Mouse (Mus musculus): ENCODE data around the gene Auts2. TPM values are rescaled to one million over a fixed set of nuclear protein-coding genes. Genes with fewer than 3 reads are reported as not detected.

Gene Auts2
- polyA plus RNA-seq, 1 experiment = 9.2 TPM

DNA sequence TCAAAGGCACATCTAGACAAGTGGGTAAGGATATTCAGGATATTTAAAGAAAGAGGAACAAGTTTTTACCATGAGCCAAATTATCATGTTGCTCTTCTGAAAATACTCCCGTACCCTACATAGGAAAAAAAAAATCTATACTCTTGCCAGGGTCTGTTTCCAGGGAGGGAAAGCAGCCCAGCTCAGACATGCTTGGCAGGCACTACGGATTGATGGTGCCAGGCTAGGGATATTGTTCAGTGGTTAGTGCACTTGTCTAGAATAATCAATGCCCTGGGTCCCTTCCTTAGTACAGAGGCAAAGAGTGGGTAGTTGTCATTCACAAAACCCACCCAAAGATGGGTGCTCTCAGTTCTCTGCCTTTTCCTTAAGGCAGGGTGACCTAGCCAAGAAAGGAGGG, 90.8 kb downstream of the Auts2 start:
- TF ChIP-seq POLR2A (IDR thresholded peaks at IDR 0.05; ENCODE audit: low read depth, low read length) (no peak), CTCF (conservative IDR thresholded peaks at IDR 0.05; ENCODE audit: insufficient read depth, insufficient read length, low read depth, low read length) (no peak)
- no peaks in the 10 kb centered on the region for H3K36me3 ChIP-seq (ENCODE audit: control insufficient read depth, insufficient read depth, low read length)
- WGBS = 89% methylated on average over 2 of the region's 2 CpGs
- H3K27me3 ChIP-seq (replicated peaks; ENCODE audit: control insufficient read depth, insufficient read depth, low read length) = no peaks in the 10 kb centered on the region
- no peak overlapping the region for H3K4me3 ChIP-seq (ENCODE audit: insufficient read depth, low read depth, low read length)
- DNase-seq = no peak
- no peaks in the 10 kb centered on the region for H3K4me1 ChIP-seq (ENCODE audit: control insufficient read depth, insufficient read depth, low read length)
- H3K27ac ChIP-seq (ENCODE audit: insufficient read depth, low read depth, low read length) = no peak overlapping the region

DNA sequence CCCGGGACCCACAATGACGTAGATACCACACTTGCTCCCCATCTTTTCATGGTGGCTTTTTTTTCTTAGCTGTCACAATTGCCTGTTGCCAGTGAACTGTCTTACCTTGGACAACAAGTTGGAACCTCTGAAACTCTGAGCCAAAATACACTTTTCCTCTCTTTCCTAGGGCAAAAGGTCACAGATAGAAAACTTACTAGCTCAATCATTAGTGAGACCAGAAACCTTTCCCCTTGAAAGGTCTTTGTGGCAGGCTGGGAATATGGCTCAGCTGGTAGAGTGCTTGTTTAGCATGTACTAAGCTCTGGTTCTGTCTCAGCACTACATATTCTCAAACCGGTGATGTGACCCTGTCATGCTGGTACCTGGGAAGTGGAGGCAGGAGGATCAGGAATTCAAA, 93.1 kb downstream of the Auts2 start:
- no peaks in the 10 kb centered on the region for H3K4me1 ChIP-seq (ENCODE audit: control insufficient read depth, insufficient read depth, low read length)
- H3K4me3 ChIP-seq (ENCODE audit: insufficient read depth, low read depth, low read length) = no peak overlapping the region
- no peak overlapping the region for H3K27ac ChIP-seq (ENCODE audit: insufficient read depth, low read depth, low read length)
- no peak for DNase-seq
- H3K36me3 ChIP-seq (ENCODE audit: control insufficient read depth, insufficient read depth, low read length) = no peaks in the 10 kb centered on the region
- no peak for TF ChIP-seq POLR2A (IDR thresholded peaks at IDR 0.05; ENCODE audit: low read depth, low read length)
- TF ChIP-seq CTCF (conservative IDR thresholded peaks at IDR 0.05; ENCODE audit: insufficient read depth, insufficient read length, low read depth, low read length) = no peak
- 98% methylated on average over 3 of the region's 3 CpGs for WGBS
- H3K27me3 ChIP-seq (replicated peaks; ENCODE audit: control insufficient read depth, insufficient read depth, low read length) = no peaks in the 10 kb centered on the region

DNA sequence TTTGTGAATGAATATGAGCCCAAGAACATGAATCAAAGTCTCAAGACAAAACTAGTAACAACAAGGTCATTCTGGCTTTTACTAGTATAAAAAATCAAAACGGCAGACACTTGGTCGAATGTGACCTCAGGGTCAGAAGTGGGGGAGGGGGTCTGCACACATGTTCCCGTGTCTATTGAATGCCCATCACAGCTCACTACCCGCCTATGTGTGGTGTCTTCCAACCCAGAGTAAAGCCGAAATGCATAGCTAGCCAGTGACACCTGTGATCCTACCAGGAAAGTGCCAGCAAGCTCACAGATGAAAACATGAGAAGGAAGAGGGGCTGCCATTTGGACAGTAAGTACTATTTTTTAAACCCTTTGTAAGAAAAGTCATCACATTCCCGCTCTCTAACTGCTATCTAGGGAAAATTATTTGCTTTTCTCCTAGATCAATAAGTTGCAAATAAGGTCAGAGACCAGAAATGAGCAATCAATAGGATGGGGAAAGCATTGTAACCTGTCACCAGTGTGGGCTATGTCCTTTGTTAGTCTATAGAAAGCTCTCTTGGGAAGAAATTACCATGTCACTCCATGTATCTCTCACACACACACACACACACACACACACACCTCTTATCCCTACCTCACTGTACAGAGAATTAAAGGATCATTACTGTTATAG, 94.6 kb downstream of the Auts2 start:
- H3K4me3 ChIP-seq (ENCODE audit: insufficient read depth, low read depth, low read length) = no peak overlapping the region
- WGBS = 67% methylated on average over 6 of the region's 6 CpGs
- H3K27ac ChIP-seq (ENCODE audit: insufficient read depth, low read depth, low read length) = no peak overlapping the region
- H3K36me3 ChIP-seq (ENCODE audit: control insufficient read depth, insufficient read depth, low read length) = no peaks in the 10 kb centered on the region
- no peak for DNase-seq
- no peaks in the 10 kb centered on the region for H3K27me3 ChIP-seq (replicated peaks; ENCODE audit: control insufficient read depth, insufficient read depth, low read length)
- no peaks in the 10 kb centered on the region for H3K4me1 ChIP-seq (ENCODE audit: control insufficient read depth, insufficient read depth, low read length)
- TF ChIP-seq POLR2A (IDR thresholded peaks at IDR 0.05; ENCODE audit: low read depth, low read length) (no peak), CTCF (conservative IDR thresholded peaks at IDR 0.05; ENCODE audit: insufficient read depth, insufficient read length, low read depth, low read length) (no peak)

DNA sequence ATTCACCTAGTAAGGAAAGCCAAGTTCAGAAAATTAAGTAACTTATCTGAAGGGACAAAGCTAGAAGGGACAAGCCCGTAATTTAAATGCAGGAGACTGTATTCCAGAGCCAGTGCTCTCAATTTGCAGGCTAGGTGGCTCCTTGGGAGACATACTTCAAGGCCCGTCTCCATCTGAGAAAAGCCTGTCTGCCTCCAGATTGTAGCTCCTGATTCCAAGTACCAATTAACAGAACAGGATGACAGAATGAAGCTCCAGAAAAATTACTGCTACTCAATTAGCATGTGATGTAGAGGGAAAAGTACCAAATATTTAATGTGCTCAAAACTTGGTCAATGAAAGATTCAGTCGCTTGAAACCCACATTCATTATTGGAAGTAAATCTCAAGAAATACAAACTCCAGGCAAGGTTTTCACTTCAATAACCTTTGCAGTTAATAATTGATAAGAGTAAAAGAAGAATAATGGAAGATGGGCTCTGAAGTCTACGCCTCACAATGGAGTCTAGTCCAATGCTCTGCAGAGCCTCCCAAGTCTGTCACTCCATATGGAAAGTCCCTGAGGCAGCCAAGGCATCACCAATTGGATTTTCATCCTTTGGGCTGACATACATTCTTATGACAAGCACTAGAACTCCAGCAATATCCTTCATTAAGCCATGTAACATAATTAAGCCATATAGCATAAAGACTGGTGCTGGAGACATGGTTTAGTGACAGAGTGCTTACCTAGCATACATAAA, 97.8 kb downstream of the Auts2 start:
- TF ChIP-seq POLR2A (IDR thresholded peaks at IDR 0.05; ENCODE audit: low read depth, low read length) (no peak), CTCF (conservative IDR thresholded peaks at IDR 0.05; ENCODE audit: insufficient read depth, insufficient read length, low read depth, low read length) (no peak)
- no peaks in the 10 kb centered on the region for H3K36me3 ChIP-seq (ENCODE audit: control insufficient read depth, insufficient read depth, low read length)
- H3K4me1 ChIP-seq (ENCODE audit: control insufficient read depth, insufficient read depth, low read length) = no peaks in the 10 kb centered on the region
- 77% methylated on average over 4 of the region's 4 CpGs for WGBS
- DNase-seq = no peak
- H3K27ac ChIP-seq (ENCODE audit: insufficient read depth, low read depth, low read length) = no peak overlapping the region
- no peak overlapping the region for H3K4me3 ChIP-seq (ENCODE audit: insufficient read depth, low read depth, low read length)
- H3K27me3 ChIP-seq (replicated peaks; ENCODE audit: control insufficient read depth, insufficient read depth, low read length) = no peaks in the 10 kb centered on the region

DNA sequence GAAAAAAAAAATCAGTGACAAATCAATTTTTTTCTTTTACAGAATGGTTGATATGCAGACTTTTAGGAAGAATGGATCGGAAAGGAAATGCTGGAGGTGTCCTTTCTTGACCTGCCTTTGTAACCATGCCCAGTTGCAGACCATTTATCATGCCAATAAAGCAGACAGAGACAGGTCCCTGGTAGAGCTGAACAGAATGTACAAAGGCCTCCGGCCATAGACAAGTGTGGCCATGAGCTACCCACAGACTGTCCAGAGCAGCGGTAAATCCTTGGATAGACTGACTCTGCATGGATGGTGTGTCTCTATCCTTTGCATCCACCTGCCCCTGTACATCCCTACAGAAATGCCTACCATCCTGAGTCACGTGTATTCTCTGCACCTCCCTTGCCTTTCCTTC, 100.2 kb downstream of the Auts2 start:
- H3K36me3 ChIP-seq (ENCODE audit: control insufficient read depth, insufficient read depth, low read length) = no peaks in the 10 kb centered on the region
- TF ChIP-seq CTCF (conservative IDR thresholded peaks at IDR 0.05; ENCODE audit: insufficient read depth, insufficient read length, low read depth, low read length) = no peak
- no peak for TF ChIP-seq POLR2A (IDR thresholded peaks at IDR 0.05; ENCODE audit: low read depth, low read length)
- no peak overlapping the region for H3K4me3 ChIP-seq (ENCODE audit: insufficient read depth, low read depth, low read length)
- H3K27me3 ChIP-seq (replicated peaks; ENCODE audit: control insufficient read depth, insufficient read depth, low read length) = no peaks in the 10 kb centered on the region
- DNase-seq = no peak
- 87% methylated on average over 4 of the region's 4 CpGs for WGBS
- H3K4me1 ChIP-seq (ENCODE audit: control insufficient read depth, insufficient read depth, low read length) = no peaks in the 10 kb centered on the region
- no peak overlapping the region for H3K27ac ChIP-seq (ENCODE audit: insufficient read depth, low read depth, low read length)

DNA sequence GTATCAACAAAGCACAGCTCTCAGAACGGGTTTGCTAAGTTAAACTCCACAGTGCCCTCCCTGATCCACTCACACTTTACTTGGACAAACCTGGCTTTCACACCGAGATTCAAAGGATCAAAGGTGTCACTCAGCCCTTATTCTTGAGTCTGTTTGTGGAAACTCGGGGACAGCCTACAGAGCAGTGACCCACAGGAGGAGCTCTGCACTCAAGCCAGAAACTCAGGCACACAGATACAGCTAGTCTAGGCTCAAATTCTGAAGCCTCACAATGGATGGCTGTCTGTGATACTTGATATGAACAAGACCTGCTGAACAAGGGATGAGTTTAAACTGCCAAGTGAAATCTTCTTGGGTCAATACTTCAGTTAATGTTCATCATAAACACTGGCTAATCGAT, 104.7 kb downstream of the Auts2 start:
- no peaks in the 10 kb centered on the region for H3K36me3 ChIP-seq (ENCODE audit: control insufficient read depth, insufficient read depth, low read length)
- WGBS = 54% methylated on average over 4 of the region's 4 CpGs
- no peak overlapping the region for H3K27ac ChIP-seq (ENCODE audit: insufficient read depth, low read depth, low read length)
- H3K4me3 ChIP-seq (ENCODE audit: insufficient read depth, low read depth, low read length) = no peak overlapping the region
- no peak for TF ChIP-seq CTCF (conservative IDR thresholded peaks at IDR 0.05; ENCODE audit: insufficient read depth, insufficient read length, low read depth, low read length)
- DNase-seq = no peak
- no peaks in the 10 kb centered on the region for H3K27me3 ChIP-seq (replicated peaks; ENCODE audit: control insufficient read depth, insufficient read depth, low read length)
- H3K4me1 ChIP-seq (ENCODE audit: control insufficient read depth, insufficient read depth, low read length) = no peaks in the 10 kb centered on the region

DNA sequence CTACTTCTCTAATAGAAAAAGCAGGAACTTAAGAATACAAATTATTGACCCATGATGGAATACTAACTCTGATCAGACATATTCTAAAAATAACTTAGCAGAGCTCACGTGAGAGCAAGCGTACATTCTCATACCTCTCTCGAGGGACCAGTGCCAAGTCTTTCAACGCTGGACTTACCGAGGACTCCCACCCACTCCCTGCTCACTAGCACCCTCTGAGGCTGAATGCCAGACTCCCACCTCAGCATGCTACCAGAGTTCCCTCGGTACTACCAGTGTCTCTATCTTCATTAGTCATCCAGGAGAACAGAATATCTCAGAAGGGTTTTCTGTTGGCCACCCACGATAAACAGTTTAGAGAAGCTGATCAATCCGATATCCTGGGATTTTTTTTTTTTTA, 105.2 kb downstream of the Auts2 start:
- no peak for TF ChIP-seq POLR2A (IDR thresholded peaks at IDR 0.05; ENCODE audit: low read depth, low read length)
- TF ChIP-seq CTCF (conservative IDR thresholded peaks at IDR 0.05; ENCODE audit: insufficient read depth, insufficient read length, low read depth, low read length) = no peak
- DNase-seq = no peak

More for the DNA sequence above, 105.2 kb downstream of the Auts2 start:
- 32% methylated on average over 8 of the region's 8 CpGs for WGBS
- H3K4me1 ChIP-seq (ENCODE audit: control insufficient read depth, insufficient read depth, low read length) = no peaks in the 10 kb centered on the region
- H3K4me3 ChIP-seq (ENCODE audit: insufficient read depth, low read depth, low read length) = no peak overlapping the region
- H3K27ac ChIP-seq (ENCODE audit: insufficient read depth, low read depth, low read length) = no peak overlapping the region
- H3K36me3 ChIP-seq (ENCODE audit: control insufficient read depth, insufficient read depth, low read length) = no peaks in the 10 kb centered on the region
- no peaks in the 10 kb centered on the region for H3K27me3 ChIP-seq (replicated peaks; ENCODE audit: control insufficient read depth, insufficient read depth, low read length)

Measured in kidney, adult 2 months (tissue).